Mouse (Mus musculus): Measurements from ENCODE around the gene Zfp46. TPM values are rescaled to one million over a fixed set of nuclear protein-coding genes. Genes with fewer than 3 reads are reported as not detected.

Gene Zfp46
- polyA plus RNA-seq, 1 experiment from 2014 or later = 1.9 TPM

- ATAC-seq = peak; percentile 30; the same call in 1 of the 2 replicates
- no peaks in the 10 kb centered on the region for H3K9me3 ChIP-seq (ENCODE audit: low read length)
- H3K4me3 ChIP-seq (ENCODE audit: low read depth, low read length) = peak within 1 kb of the TSS; percentile 58
- peak within 1 kb of the TSS; percentile 51 for H3K27ac ChIP-seq (ENCODE audit: low read depth)
- DNase-seq = peak; percentile 68
- peak within 1 kb of the TSS; percentile 82 for H3K4me2 ChIP-seq (ENCODE audit: low read depth, low read length)
- H3K27me3 ChIP-seq (ENCODE audit: insufficient read depth, low read length) = peaks cover 46% of the 10 kb centered on the region
- peaks cover 5% of the 10 kb centered on the region; the same call in 1 of the 2 replicates for H3K36me3 ChIP-seq (replicated peaks; ENCODE audit: insufficient read depth, low read length)
- WGBS (ENCODE audit: insufficient replicate concordance) = under 1% methylated on average over 45 of the region's 46 CpGs
- peak within 1 kb of the TSS; percentile 54 for H3K9ac ChIP-seq (replicated peaks)
- TF ChIP-seq CTCF (IDR thresholded peaks at IDR 0.05; ENCODE audit: low read depth) (no peak), EP300 (IDR thresholded peaks at IDR 0.05; ENCODE audit: low read depth) (no peak)
- H3K4me1 ChIP-seq (ENCODE audit: insufficient read depth) = peaks cover 17% of the 10 kb centered on the region
Observed at GRCm38 (mm10) chr4:136247729-136248463, 36.6 kb upstream of the Zfp46 start, which contains the start of gene Tcea3. TSS of gene Tcea3 (plus strand) at chr4:136247729.

DNA sequence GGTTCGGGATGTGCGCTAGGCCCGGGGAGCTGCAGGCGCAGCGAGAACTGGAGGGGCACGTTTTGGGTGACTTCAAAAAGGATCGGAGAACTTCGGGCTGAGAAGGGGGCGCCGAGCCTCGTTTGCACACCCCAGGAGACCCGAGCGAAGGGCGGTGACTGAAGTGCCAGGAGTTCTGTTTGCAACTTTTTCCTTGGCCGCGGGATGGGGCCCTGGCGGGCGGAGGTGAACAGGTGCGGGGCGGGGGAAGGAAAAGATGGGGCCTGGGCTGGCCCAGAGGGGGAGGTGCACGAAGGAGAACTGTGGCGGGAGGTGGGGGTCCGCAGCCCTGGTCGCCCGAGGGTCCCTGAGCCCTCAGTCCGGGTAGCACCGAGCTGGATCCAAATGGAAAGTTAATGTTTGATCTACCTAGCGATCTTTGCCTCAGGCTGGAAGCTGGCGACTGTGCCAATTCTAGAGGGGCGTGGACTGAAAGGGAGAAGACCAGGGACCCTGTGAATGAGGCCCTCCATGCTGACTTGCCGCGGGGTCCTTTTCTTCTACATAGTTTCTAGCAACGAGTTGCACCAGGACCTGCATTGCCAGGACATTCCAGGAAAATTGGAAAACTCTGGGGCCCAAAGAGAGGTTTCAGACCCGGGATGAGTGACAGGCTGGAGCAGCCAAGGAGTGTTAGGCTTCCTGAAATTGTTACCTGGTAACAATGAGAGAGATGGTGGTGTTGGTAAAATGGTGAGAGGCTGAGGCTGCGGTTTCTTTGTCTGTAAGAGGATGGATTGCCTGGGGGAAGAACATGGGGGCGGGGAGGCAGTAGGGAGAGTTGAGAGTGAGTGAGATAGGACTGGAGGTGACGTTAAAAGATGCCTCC lies 35.8 kb upstream of the Zfp46 start:
- 1% methylated on average over 34 of the region's 37 CpGs for WGBS (ENCODE audit: insufficient replicate concordance)
- Histone ChIP-seq H3K4me2 (ENCODE audit: low read depth, low read length) (peak overlapping the region; percentile 82), H3K27ac (ENCODE audit: low read depth) (peak overlapping the region; percentile 51), H3K36me3 (replicated peaks; ENCODE audit: insufficient read depth, low read length) (0 out of 2 replicates have a peak, but pooled peaks cover 5% of the 10 kb centered on the region), H3K4me3 (ENCODE audit: low read depth, low read length) (peak overlapping the region; percentile 58), H3K9me3 (ENCODE audit: low read length) (no peaks in the 10 kb centered on the region), H3K27me3 (ENCODE audit: insufficient read depth, low read length) (peaks cover 46% of the 10 kb centered on the region), H3K4me1 (ENCODE audit: insufficient read depth) (peaks cover 17% of the 10 kb centered on the region), H3K9ac (replicated peaks) (peak overlapping the region; percentile 54)
- DNase-seq = peak; percentile 51
- peak; percentile 55 for ATAC-seq
- TF ChIP-seq CTCF (IDR thresholded peaks at IDR 0.05; ENCODE audit: low read depth) (no peak), EP300 (IDR thresholded peaks at IDR 0.05; ENCODE audit: low read depth) (no peak)

- H3K4me3 ChIP-seq (ENCODE audit: low read depth, low read length) = peak overlapping the region; percentile 58
- DNase-seq (no peak), ATAC-seq (no peak)
- no peak overlapping the region for H3K9ac ChIP-seq (replicated peaks)
- no peak overlapping the region; the same call in 1 of the 2 replicates for H3K27ac ChIP-seq (ENCODE audit: low read depth)
- WGBS (ENCODE audit: insufficient replicate concordance) = 9% methylated on average over 11 of the region's 11 CpGs
- peak overlapping the region; percentile 82 for H3K4me2 ChIP-seq (ENCODE audit: low read depth, low read length)
- H3K36me3 ChIP-seq (replicated peaks; ENCODE audit: insufficient read depth, low read length) = 0 out of 2 replicates have a peak, but pooled peaks cover 2% of the 10 kb centered on the region
- peaks cover 17% of the 10 kb centered on the region for H3K4me1 ChIP-seq (ENCODE audit: insufficient read depth)
- H3K9me3 ChIP-seq (ENCODE audit: low read length) = no peaks in the 10 kb centered on the region
- H3K27me3 ChIP-seq (ENCODE audit: insufficient read depth, low read length) = peaks cover 42% of the 10 kb centered on the region
- TF ChIP-seq CTCF (IDR thresholded peaks at IDR 0.05; ENCODE audit: low read depth) = no peak
- TF ChIP-seq EP300 (IDR thresholded peaks at IDR 0.05; ENCODE audit: low read depth) = no peak
Observed at GRCm38 (mm10) chr4:136249332-136249647, 35.2 kb upstream of the Zfp46 start.

- H3K9ac ChIP-seq (replicated peaks) = no peak overlapping the region
- 0 out of 2 replicates have a peak, but pooled peaks cover 2% of the 10 kb centered on the region for H3K36me3 ChIP-seq (replicated peaks; ENCODE audit: insufficient read depth, low read length)
- peak; percentile 36 for ATAC-seq
- DNase-seq = no peak
- no peak overlapping the region for H3K4me3 ChIP-seq (ENCODE audit: low read depth, low read length)
- peaks cover 17% of the 10 kb centered on the region for H3K4me1 ChIP-seq (ENCODE audit: insufficient read depth)
- TF ChIP-seq EP300 (IDR thresholded peaks at IDR 0.05; ENCODE audit: low read depth) (no peak), CTCF (IDR thresholded peaks at IDR 0.05; ENCODE audit: low read depth) (no peak)
- H3K4me2 ChIP-seq (ENCODE audit: low read depth, low read length) = peak overlapping the region; percentile 82; the same call in 1 of the 2 replicates
- WGBS (ENCODE audit: insufficient replicate concordance) = 34% methylated on average over 9 of the region's 9 CpGs
- H3K27me3 ChIP-seq (ENCODE audit: insufficient read depth, low read length) = peaks cover 41% of the 10 kb centered on the region
- no peak overlapping the region for H3K27ac ChIP-seq (ENCODE audit: low read depth)
- no peaks in the 10 kb centered on the region for H3K9me3 ChIP-seq (ENCODE audit: low read length)
Observed at GRCm38 (mm10) chr4:136249780-136250179, 34.7 kb upstream of the Zfp46 start.

- no peak overlapping the region for H3K4me2 ChIP-seq (ENCODE audit: low read depth, low read length)
- H3K4me3 ChIP-seq (ENCODE audit: low read depth, low read length) = no peak overlapping the region
- H3K27me3 ChIP-seq (ENCODE audit: insufficient read depth, low read length) = no peaks in the 10 kb centered on the region
- ATAC-seq = 0 out of 2 replicates have a peak, but pooled peaks have one; percentile 20
- H3K4me1 ChIP-seq (ENCODE audit: insufficient read depth) = 0 out of 2 replicates have a peak, but pooled peaks cover 5% of the 10 kb centered on the region
- no peaks in the 10 kb centered on the region for H3K36me3 ChIP-seq (replicated peaks; ENCODE audit: insufficient read depth, low read length)
- no peak overlapping the region for H3K27ac ChIP-seq (ENCODE audit: low read depth)
- no peak overlapping the region for H3K9ac ChIP-seq (replicated peaks)
- no peaks in the 10 kb centered on the region for H3K9me3 ChIP-seq (ENCODE audit: low read length)
- WGBS (ENCODE audit: insufficient replicate concordance) = 23% methylated on average over 6 of the region's 6 CpGs
- DNase-seq = no peak
- TF ChIP-seq EP300 (IDR thresholded peaks at IDR 0.05; ENCODE audit: low read depth) = no peak
- TF ChIP-seq CTCF (IDR thresholded peaks at IDR 0.05; ENCODE audit: low read depth) = no peak
Observed at GRCm38 (mm10) chr4:136255919-136256318, 28.6 kb upstream of the Zfp46 start.

- H3K36me3 ChIP-seq (replicated peaks; ENCODE audit: insufficient read depth, low read length) = no peaks in the 10 kb centered on the region
- DNase-seq (no peak), ATAC-seq (no peak)
- no peak overlapping the region for H3K9ac ChIP-seq (replicated peaks)
- H3K27ac ChIP-seq (ENCODE audit: low read depth) = no peak overlapping the region
- no peak overlapping the region for H3K4me2 ChIP-seq (ENCODE audit: low read depth, low read length)
- H3K9me3 ChIP-seq (ENCODE audit: low read length) = no peaks in the 10 kb centered on the region
- no peaks in the 10 kb centered on the region for H3K27me3 ChIP-seq (ENCODE audit: insufficient read depth, low read length)
- no peak for TF ChIP-seq EP300 (IDR thresholded peaks at IDR 0.05; ENCODE audit: low read depth)
- no peak for TF ChIP-seq CTCF (IDR thresholded peaks at IDR 0.05; ENCODE audit: low read depth)
- 0 out of 2 replicates have a peak, but pooled peaks cover 5% of the 10 kb centered on the region for H3K4me1 ChIP-seq (ENCODE audit: insufficient read depth)
- WGBS (ENCODE audit: insufficient replicate concordance) = 34% methylated on average over 10 of the region's 10 CpGs
- H3K4me3 ChIP-seq (ENCODE audit: low read depth, low read length) = no peak overlapping the region
Observed at GRCm38 (mm10) chr4:136256696-136257095, 27.8 kb upstream of the Zfp46 start.

Measured in liver, postnatal 0 days (tissue).